Mouse (Mus musculus) midbrain, embryonic 16.5 days (tissue): ENCODE measurements around the gene Desi1. TPM values are rescaled to one million over a fixed set of nuclear protein-coding genes. Genes with fewer than 3 reads are reported as not detected.

Experiments used
- ATAC-seq: fragments of 200-750 bp; cut with Nextera tagmentation; 2 replicates; pipeline ENCODE4 v1.8.0; 2017; ENCODE audit warnings: moderate TSS enrichment
- H3K27ac ChIP-seq: fragments of 300-500 bp; sonication (generic); 2 replicates; pipeline ENCODE4 v1.5.1; 2014; ENCODE audit warnings: mild to moderate bottlenecking, low read length, mixed read lengths
- H3K27me3 ChIP-seq: fragments of 300-500 bp; sonication (generic); 2 replicates; pipeline ENCODE4 v1.6.1; 2014; ENCODE audit warnings: low read depth, low read length, mixed read lengths; ENCODE audit not compliant: control insufficient read depth, insufficient read depth
- H3K36me3 ChIP-seq: fragments of 300-500 bp; sonication (generic); 2 replicates; pipeline ENCODE4 v1.6.1; 2014; ENCODE audit warnings: mild to moderate bottlenecking, low read length, moderate library complexity, mixed read lengths; ENCODE audit not compliant: control insufficient read depth, insufficient read depth
- H3K4me1 ChIP-seq: fragments of 300-500 bp; sonication (generic); 2 replicates; pipeline ENCODE4 v1.6.1; 2014; ENCODE audit warnings: mild to moderate bottlenecking, low read length, mixed read lengths; ENCODE audit not compliant: control insufficient read depth, insufficient read depth
- H3K4me2 ChIP-seq: fragments of 300-500 bp; sonication (generic); 2 replicates; pipeline ENCODE4 v1.6.1; 2014; ENCODE audit warnings: mild to moderate bottlenecking, low read length, mixed read lengths
- H3K4me3 ChIP-seq: fragments of 300-500 bp; sonication (generic); 2 replicates; pipeline ENCODE4 v1.5.1; 2014; ENCODE audit warnings: low read depth, mild to moderate bottlenecking, low read length, moderate library complexity, mixed read lengths
- H3K9ac ChIP-seq: fragments of 300-500 bp; sonication (generic); 2 replicates; pipeline ENCODE4 v1.6.1; 2014; ENCODE audit warnings: low read depth, low read length, mixed read lengths
- H3K9me3 ChIP-seq: fragments of 300-500 bp; sonication (generic); replicated peaks from 2 replicates; pipeline ENCODE4 v1.6.1; 2014; ENCODE audit warnings: mild to moderate bottlenecking, low read length, mixed read lengths; ENCODE audit not compliant: control insufficient read depth, poor library complexity, severe bottlenecking
- WGBS: fragments of 180-500 bp; shearing (Covaris S2); extraction: QIAGEN DNeasy Blood & Tissue Kit; methylation state at CpG from one replicate; pipeline ENCODE4 v1.1.7; 2014; 5-methylcytosine and 5-hydroxymethylcytosine counted together
- polyA plus RNA-seq: library from polyadenylated mRNA; unstranded; fragments of >200 nt; fragmentation: Nextera tagmentation; extraction: Ambion mirVana; gene quantifications from 2 replicates; pipeline ENCODE4 v1.2.1, GENCODE M21; 2015

Desi1 gene
- polyA plus RNA-seq, 1 experiment from 2014 or later, result 47.2 TPM

DNA sequence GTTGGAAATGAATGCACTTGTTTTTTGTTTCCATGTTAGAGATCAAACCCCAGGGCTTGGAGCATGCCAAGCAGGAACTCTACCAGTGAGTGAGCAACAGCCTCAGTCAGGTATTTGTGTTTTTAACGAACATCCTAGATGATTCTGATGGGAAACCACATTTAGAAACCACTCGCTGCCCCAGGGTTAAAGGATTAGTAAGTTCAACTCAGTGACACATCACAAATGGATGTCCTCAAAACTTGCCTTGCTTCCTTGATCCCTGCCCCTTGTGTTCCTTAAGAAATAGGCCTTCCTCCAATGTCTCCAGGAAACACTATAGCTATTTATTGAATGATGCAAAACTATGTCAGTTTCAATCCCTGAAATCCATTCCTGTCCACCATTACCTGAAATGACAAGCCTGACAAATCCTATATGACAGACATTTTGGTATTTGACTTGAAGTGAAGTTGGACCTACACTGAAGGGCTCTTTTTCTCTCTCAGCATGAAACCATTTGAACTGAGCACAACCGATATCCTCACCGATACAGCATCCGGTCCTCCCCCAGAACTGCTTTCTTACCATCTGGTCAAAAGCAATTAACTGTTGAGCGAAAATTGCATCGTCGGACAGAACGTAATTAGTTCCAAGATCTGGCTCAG lies 18.8 kb downstream of the Desi1 start:
- no peaks in the 10 kb centered on the region for H3K27me3 ChIP-seq
- H3K4me1 ChIP-seq, result peaks cover 19% of the 10 kb centered on the region
- whole genome bisulfite sequencing, result 15% methylated on average over 9 of the region's 9 CpGs
- no peak for ATAC-seq
- peak overlapping the region; percentile 89 for H3K9ac ChIP-seq
- H3K27ac ChIP-seq, result no peak overlapping the region; the same call in 1 of the 2 replicates
- no peaks in the 10 kb centered on the region for H3K9me3 ChIP-seq
- H3K36me3 ChIP-seq, result peaks cover 4% of the 10 kb centered on the region; the same call in 1 of the 2 replicates
- peak overlapping the region; percentile 83 for H3K4me3 ChIP-seq
- H3K4me2 ChIP-seq, result peak overlapping the region; percentile 84

DNA sequence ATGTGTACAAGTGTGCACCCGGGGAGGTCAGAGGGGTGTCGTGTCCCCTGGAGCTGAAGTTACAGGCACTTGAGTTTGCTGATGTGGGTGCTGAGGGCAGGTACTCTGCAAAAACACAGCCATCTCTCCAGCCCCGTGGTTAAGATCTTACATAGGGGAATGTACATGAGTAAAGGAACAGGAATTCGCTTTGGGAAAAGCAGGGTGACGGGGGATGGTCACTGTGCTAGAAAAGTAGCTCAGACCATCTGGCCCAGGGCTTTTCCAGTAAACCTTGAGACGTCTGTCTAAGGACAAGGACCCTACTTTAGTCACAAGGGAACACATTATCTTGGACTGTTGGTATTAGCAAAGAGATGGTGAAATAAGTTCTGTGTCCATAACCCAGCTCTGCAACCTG lies 21.7 kb downstream of the Desi1 start:
- H3K4me1 ChIP-seq, result peaks cover 15% of the 10 kb centered on the region
- no peaks in the 10 kb centered on the region for H3K36me3 ChIP-seq
- ATAC-seq, result no peak
- no peaks in the 10 kb centered on the region for H3K27me3 ChIP-seq
- no peaks in the 10 kb centered on the region for H3K9me3 ChIP-seq
- 96% methylated on average over 6 of the region's 6 CpGs for WGBS
- H3K9ac ChIP-seq, result no peak overlapping the region
- no peak overlapping the region for H3K4me3 ChIP-seq
- no peak overlapping the region for H3K27ac ChIP-seq
- H3K4me2 ChIP-seq, result no peak overlapping the region

DNA sequence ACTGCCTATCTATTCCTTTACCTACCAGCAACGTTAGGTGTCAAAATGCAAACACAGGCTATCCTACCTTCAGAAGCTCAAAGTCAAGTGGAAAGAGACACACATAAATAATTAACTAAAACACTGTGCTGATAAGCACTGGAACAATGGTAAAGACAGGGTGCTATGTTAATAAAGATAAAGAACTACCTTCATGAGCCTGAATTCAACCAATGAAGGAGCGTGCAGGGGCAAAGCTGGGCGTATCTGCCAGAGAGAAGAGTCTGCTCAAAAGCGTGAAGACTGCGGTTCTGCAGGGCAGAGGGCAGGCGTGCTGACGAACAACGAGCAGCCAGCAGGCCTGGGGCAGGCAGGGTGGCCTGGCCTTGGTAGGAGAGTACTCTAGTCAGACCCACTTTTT lies 29.4 kb downstream of the Desi1 start:
- Histone ChIP-seq H3K4me1 (no peaks in the 10 kb centered on the region), H3K9me3 (no peaks in the 10 kb centered on the region), H3K27ac (no peak overlapping the region), H3K4me3 (no peak overlapping the region), H3K9ac (no peak overlapping the region), H3K27me3 (no peaks in the 10 kb centered on the region), H3K4me2 (no peak overlapping the region), H3K36me3 (peaks cover 4% of the 10 kb centered on the region; the same call in 1 of the 2 replicates)
- 93% methylated on average over 8 of the region's 8 CpGs for WGBS
- ATAC-seq, result no peak

DNA sequence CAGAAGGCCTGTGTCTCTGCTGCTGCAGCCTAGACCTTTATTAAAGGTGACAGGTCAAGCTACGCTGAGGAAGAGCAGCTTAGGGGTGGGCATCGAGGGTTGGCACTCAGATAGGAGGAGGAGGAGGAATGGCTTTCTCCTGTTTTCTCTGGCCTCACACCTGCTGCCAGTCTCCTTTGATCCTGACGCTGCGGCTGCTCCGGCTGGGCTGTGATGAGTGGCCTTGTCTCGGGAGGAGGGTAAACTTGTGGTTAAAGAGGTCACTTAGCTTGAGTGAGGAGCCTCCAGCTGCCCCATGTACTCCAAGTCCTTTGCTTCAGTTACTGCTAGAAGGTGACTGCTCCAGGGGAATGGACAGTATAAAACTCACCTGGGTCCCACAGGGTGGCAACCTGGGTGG lies 39.7 kb downstream of the Desi1 start:
- H3K4me2 ChIP-seq, result no peak overlapping the region
- H3K36me3 ChIP-seq, result peaks cover 14% of the 10 kb centered on the region
- 88% methylated on average over 6 of the region's 6 CpGs for WGBS
- no peak for ATAC-seq
- no peak overlapping the region for H3K27ac ChIP-seq
- no peak overlapping the region for H3K9ac ChIP-seq
- peaks cover 3% of the 10 kb centered on the region; the same call in 1 of the 2 replicates for H3K4me1 ChIP-seq
- H3K27me3 ChIP-seq, result no peaks in the 10 kb centered on the region
- H3K4me3 ChIP-seq, result no peak overlapping the region
- H3K9me3 ChIP-seq, result no peaks in the 10 kb centered on the region

DNA sequence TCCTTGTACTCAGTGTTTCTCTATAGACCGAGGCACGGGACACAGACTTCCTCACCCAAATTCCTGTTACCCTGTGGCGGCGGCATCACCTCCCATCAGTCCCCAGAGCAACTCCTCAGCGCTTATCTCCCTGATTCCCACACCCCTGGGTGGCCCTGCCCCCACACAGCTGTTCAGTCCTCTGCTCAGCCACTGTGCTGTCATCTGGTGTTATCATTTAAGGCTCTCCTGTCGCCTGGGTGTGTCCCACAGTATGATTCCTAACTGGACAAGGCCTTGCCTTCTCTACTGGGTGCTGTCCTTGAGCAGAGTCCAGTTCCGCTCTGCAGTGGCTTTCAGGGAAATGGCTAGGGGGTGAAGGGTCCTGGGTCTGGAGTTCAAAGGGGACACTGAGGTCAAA lies 43.1 kb downstream of the Desi1 start:
- Histone ChIP-seq H3K4me3 (no peak overlapping the region), H3K27me3 (no peaks in the 10 kb centered on the region), H3K9ac (no peak overlapping the region), H3K36me3 (peaks cover 6% of the 10 kb centered on the region), H3K4me1 (peaks cover 3% of the 10 kb centered on the region; the same call in 1 of the 2 replicates), H3K27ac (no peak overlapping the region), H3K9me3 (no peaks in the 10 kb centered on the region), H3K4me2 (no peak overlapping the region)
- WGBS, result 60% methylated on average over 7 of the region's 7 CpGs
- no peak for ATAC-seq

DNA sequence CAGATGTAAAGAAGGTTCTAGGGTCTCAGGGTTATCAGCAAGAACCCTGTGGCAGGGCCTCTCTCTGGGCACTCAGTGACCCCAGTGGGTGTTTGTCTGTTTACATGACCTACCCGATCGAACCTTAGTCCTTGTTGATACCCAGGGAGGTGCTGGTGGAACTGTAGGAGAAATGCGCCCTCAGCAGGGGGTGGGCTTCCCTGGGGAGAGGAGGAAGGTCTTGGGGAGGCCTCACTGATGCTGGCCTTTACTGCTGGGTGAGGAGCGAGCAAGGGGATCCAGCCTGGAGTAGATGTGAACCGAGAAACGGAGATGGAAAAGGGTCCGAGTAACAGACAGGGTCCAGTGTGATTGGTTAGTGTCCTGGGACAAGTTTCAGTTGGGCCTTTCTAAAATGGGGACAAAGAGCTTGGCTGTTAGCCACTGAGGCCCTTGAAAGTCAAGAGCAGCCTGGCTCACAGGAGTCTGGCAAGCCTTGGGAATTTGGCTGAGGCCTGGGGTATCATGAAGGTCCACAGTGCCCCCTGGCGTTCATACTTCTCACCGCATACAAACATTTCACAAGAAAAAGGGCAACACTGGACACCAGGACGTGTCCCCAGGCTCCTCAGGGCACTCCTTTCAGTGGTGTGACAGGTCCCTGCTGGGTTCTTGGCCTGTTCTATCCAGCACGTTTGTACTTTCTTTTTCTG lies 44.1 kb downstream of the Desi1 start:
- H3K4me3 ChIP-seq, result no peak overlapping the region
- H3K4me2 ChIP-seq, result no peak overlapping the region
- H3K27ac ChIP-seq, result peak overlapping the region; percentile 26; the same call in 1 of the 2 replicates
- H3K9ac ChIP-seq, result no peak overlapping the region
- no peaks in the 10 kb centered on the region for H3K27me3 ChIP-seq
- no peaks in the 10 kb centered on the region for H3K36me3 ChIP-seq
- WGBS, result 44% methylated on average over 11 of the region's 11 CpGs
- H3K9me3 ChIP-seq, result no peaks in the 10 kb centered on the region
- ATAC-seq, result peak; percentile 66; the same call in 1 of the 2 replicates
- H3K4me1 ChIP-seq, result peaks cover 3% of the 10 kb centered on the region; the same call in 1 of the 2 replicates

DNA sequence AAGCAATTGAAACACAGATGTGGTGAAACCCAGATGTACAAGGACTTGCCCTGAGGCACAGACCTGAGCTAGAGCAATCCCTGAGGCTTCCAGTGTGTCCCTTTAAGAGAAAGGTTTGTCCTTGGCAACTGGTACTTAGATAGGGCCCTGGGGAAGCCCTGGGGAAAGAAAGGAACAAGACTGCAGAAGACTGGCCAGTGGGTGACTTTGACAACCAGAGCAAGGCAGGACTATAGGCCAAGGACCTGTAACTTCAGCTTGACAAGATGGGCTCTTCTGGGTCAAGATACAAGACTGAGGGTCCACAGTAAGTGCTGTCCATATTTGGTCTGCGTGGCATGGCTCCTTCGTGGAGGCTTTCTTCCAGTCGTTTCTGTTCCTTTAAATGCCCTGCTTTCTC lies 46.0 kb downstream of the Desi1 start, which contains the start of gene Xrcc6:
Xrcc6 (plus strand) TSS at position 190 of the 400 bp plus-strand sequence.
- H3K27ac ChIP-seq, result no peak within 1 kb of the TSS
- no peaks in the 10 kb centered on the region for H3K36me3 ChIP-seq
- no peak within 1 kb of the TSS for H3K4me3 ChIP-seq
- ATAC-seq, result no peak
- H3K4me2 ChIP-seq, result no peak within 1 kb of the TSS
- 80% methylated on average over 3 of the region's 3 CpGs for WGBS
- H3K27me3 ChIP-seq, result no peaks in the 10 kb centered on the region
- H3K4me1 ChIP-seq, result peaks cover 3% of the 10 kb centered on the region; the same call in 1 of the 2 replicates
- no peak within 1 kb of the TSS for H3K9ac ChIP-seq
- no peaks in the 10 kb centered on the region for H3K9me3 ChIP-seq

DNA sequence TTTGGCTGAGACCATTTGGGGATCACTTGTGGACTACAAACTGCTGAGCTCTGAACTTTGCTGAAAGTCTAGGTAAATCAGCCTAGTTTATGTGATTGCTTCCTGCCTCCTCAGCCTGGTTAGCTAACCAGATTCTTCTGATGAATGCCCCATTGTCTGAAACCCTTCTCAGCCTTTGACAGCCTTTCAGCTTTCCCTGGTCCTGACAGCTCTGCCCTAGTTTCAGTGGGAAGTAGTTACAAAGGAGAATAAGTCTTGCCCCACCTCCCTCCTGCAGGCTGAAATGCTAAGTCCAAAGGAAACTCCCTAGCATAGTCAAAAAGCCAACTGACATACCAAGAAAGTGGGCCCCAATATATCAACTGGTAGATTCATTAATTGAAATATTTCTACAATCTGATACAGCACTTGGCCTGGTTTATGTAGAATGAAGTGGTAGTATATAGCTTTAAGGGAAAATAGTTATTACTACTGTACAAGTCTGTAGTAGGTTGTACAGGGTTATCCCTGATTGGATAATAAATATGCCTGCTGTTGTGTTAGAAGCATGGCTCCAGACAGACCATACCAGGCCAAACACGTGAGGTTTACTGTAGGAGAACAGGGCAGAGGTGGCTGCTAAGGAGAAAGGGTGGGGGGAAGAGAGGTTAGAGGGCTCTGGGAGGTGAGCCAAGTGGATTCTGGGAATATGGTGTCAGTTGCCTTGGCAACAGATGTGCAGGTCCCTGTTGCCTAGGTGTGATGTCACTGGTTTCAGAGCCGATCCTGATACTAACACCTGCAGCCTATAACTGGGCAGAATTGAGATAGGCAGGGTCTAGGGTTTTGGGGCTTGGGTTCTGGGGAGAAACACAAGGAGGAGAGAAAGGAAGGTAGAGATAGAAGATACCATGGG lies 48.1 kb downstream of the Desi1 start:
- Histone ChIP-seq H3K9ac (no peak overlapping the region), H3K4me1 (peaks cover 3% of the 10 kb centered on the region; the same call in 1 of the 2 replicates), H3K27me3 (no peaks in the 10 kb centered on the region), H3K36me3 (no peaks in the 10 kb centered on the region), H3K4me2 (no peak overlapping the region), H3K9me3 (no peaks in the 10 kb centered on the region), H3K4me3 (no peak overlapping the region), H3K27ac (no peak overlapping the region)
- no peak for ATAC-seq
- whole genome bisulfite sequencing, result 49% methylated on average over 2 of the region's 2 CpGs
